Mouse (Mus musculus) MEL (cell line): ENCODE data around the gene Slc25a19. TPM values are rescaled to one million over a fixed set of nuclear protein-coding genes. Genes with fewer than 3 reads are reported as not detected.

ENCODE experiments used
- DNase-seq: peaks from one replicate; pipeline ENCODE4 v3.0.0; 2011; ENCODE audit warnings: low read depth, low spot score
- H3K27ac ChIP-seq: 2 replicates; pipeline ENCODE4 v1.5.1; 2012; ENCODE audit warnings: low read depth, mild to moderate bottlenecking, control low read depth, low read length, moderate library complexity; ENCODE audit not compliant: control insufficient read depth
- H3K27me3 ChIP-seq, 2 experiments: fragments of 150-350 bp in 1 of 2; sonication (generic) in 1 of 2; 2 replicates each; pipeline ENCODE4 v1.6.1; 2012; ENCODE audit warnings: low read length in 2 of 2, mild to moderate bottlenecking in 2 of 2, improper control_type of control experiment in 1 of 2, moderate library complexity in 1 of 2; ENCODE audit not compliant: insufficient read depth in 2 of 2, control insufficient read depth in 1 of 2
- H3K36me3 ChIP-seq, 2 experiments: 2 replicates each; pipeline ENCODE4 v1.6.1; 2012 to 2014; ENCODE audit warnings: low read length in 2 of 2, improper control_type of control experiment in 1 of 2, inconsistent platforms in 1 of 2, mild to moderate bottlenecking in 1 of 2; ENCODE audit not compliant: insufficient read depth in 2 of 2, control insufficient read depth in 1 of 2
- H3K4me1 ChIP-seq, 2 experiments: fragments of 150-350 bp in 1 of 2; sonication (generic) in 1 of 2; 2 replicates each; pipeline ENCODE4 v1.6.1; 2012; ENCODE audit warnings: low read length in 2 of 2, improper control_type of control experiment in 1 of 2, mild to moderate bottlenecking in 1 of 2; ENCODE audit not compliant: insufficient read depth in 2 of 2, control insufficient read depth in 1 of 2
- H3K4me3 ChIP-seq, 2 experiments: fragments of 150-350 bp in 1 of 2; sonication (generic) in 1 of 2; 2 replicates each; pipeline ENCODE4 v1.5.1; 2012; ENCODE audit warnings: low read depth in 2 of 2, low read length in 2 of 2, mild to moderate bottlenecking in 2 of 2, moderate library complexity in 2 of 2, control low read depth in 1 of 2, improper control_type of control experiment in 1 of 2; ENCODE audit not compliant: control insufficient read depth in 1 of 2, insufficient read depth in 1 of 2
- H3K79me2 ChIP-seq: 2 replicates; pipeline ENCODE4 v1.6.1; 2012; ENCODE audit warnings: mild to moderate bottlenecking, low read length, moderate library complexity; ENCODE audit not compliant: control insufficient read depth, poor library complexity, insufficient read depth
- H3K9ac ChIP-seq: 2 replicates; pipeline ENCODE4 v1.6.1; 2012; ENCODE audit warnings: low read depth, mild to moderate bottlenecking, control low read depth, low read length, moderate library complexity; ENCODE audit not compliant: control insufficient read depth, poor library complexity, severe bottlenecking
- H3K9me3 ChIP-seq: fragments of 150-350 bp; sonication (generic); replicated peaks from 2 replicates; pipeline ENCODE4 v1.6.1; 2012; ENCODE audit warnings: mild to moderate bottlenecking, low read length, improper control_type of control experiment, moderate library complexity; ENCODE audit not compliant: insufficient read depth
- CHD1 ChIP-seq: IDR thresholded peaks from 2 replicates; pipeline ENCODE4 v1.6.1; 2012; ENCODE audit warnings: low read depth, mild to moderate bottlenecking, inconsistent platforms, low read length, improper control_type of control experiment
- E2F4 ChIP-seq: IDR thresholded peaks from 2 replicates; pipeline ENCODE4 v1.6.1; 2011; ENCODE audit warnings: low read depth, low read length, improper control_type of control experiment, borderline replicate concordance
- ELF1 ChIP-seq: IDR thresholded peaks from 2 replicates; pipeline ENCODE4 v1.6.1; 2014; ENCODE audit warnings: low read depth, mild to moderate bottlenecking, inconsistent platforms, low read length, improper control_type of control experiment, moderate library complexity
- GABPA ChIP-seq: IDR thresholded peaks from 2 replicates; pipeline ENCODE4 v1.6.1; 2012; ENCODE audit warnings: low read depth, mild to moderate bottlenecking, inconsistent platforms, low read length, improper control_type of control experiment, moderate library complexity
- GATA1 ChIP-seq: IDR thresholded peaks from 2 replicates; pipeline ENCODE4 v1.6.1; 2011; ENCODE audit warnings: low read depth, low read length, improper control_type of control experiment
- MAX ChIP-seq: IDR thresholded peaks from 2 replicates; pipeline ENCODE4 v1.6.1; 2011; ENCODE audit warnings: low read length, improper control_type of control experiment
- MEF2A ChIP-seq: IDR thresholded peaks from 2 replicates; pipeline ENCODE4 v1.6.1; 2014; ENCODE audit warnings: low read depth, mild to moderate bottlenecking, inconsistent platforms, low read length, improper control_type of control experiment; ENCODE audit not compliant: poor library complexity, insufficient replicate concordance, severe bottlenecking; ENCODE audit errors: extremely low read depth
- MXI1 ChIP-seq: IDR thresholded peaks from 2 replicates; pipeline ENCODE4 v1.6.1; 2011; ENCODE audit warnings: mild to moderate bottlenecking, low read depth, low read length, improper control_type of control experiment
- NRF1 ChIP-seq: IDR thresholded peaks from 2 replicates; pipeline ENCODE4 v1.6.1; 2014; ENCODE audit warnings: low read depth, mild to moderate bottlenecking, inconsistent platforms, low read length, improper control_type of control experiment, moderate library complexity; ENCODE audit not compliant: poor library complexity, insufficient read depth, severe bottlenecking
- POLR2A ChIP-seq, 2 experiments: IDR thresholded peaks; 2 replicates each; pipeline ENCODE4 v1.6.1; 2011 to 2012; ENCODE audit warnings: low read length in 2 of 2, mild to moderate bottlenecking in 2 of 2, control low read depth in 1 of 2, improper control_type of control experiment in 1 of 2, low read depth in 1 of 2, moderate library complexity in 1 of 2; ENCODE audit not compliant: control insufficient read depth in 1 of 2, insufficient read depth in 1 of 2, poor library complexity in 1 of 2
- POLR2AphosphoS2 ChIP-seq: IDR thresholded peaks from 2 replicates; pipeline ENCODE4 v1.6.1; 2011; ENCODE audit warnings: low read length, improper control_type of control experiment
- POLR2AphosphoS5 ChIP-seq: IDR thresholded peaks from 2 replicates; pipeline ENCODE4 v1.6.1; 2012; ENCODE audit warnings: low read depth, borderline replicate concordance, mild to moderate bottlenecking, inconsistent platforms, low read length, moderate library complexity, mixed read lengths
- RAD21 ChIP-seq: IDR thresholded peaks from 2 replicates; pipeline ENCODE4 v1.6.1; 2011; ENCODE audit warnings: mild to moderate bottlenecking, low read depth, low read length, improper control_type of control experiment
- SIN3A ChIP-seq: IDR thresholded peaks from 2 replicates; pipeline ENCODE4 v1.6.1; 2012; ENCODE audit warnings: low read length, improper control_type of control experiment, inconsistent platforms
- TBP ChIP-seq: IDR thresholded peaks from 2 replicates; pipeline ENCODE4 v1.8.0; 2011; ENCODE audit warnings: low read depth, low read length, improper control_type of control experiment
- UBTF ChIP-seq: IDR thresholded peaks from 2 replicates; pipeline ENCODE4 v1.6.1; 2012; ENCODE audit warnings: low read depth, mild to moderate bottlenecking, inconsistent platforms, low read length, improper control_type of control experiment, moderate library complexity, borderline replicate concordance; ENCODE audit not compliant: insufficient read depth
- USF2 ChIP-seq, 2 experiments: IDR thresholded peaks; 2 replicates each; pipeline ENCODE4 v1.6.1; 2011 to 2012; ENCODE audit warnings: improper control_type of control experiment in 2 of 2, low read length in 2 of 2, borderline replicate concordance in 1 of 2, inconsistent platforms in 1 of 2, low read depth in 1 of 2, mild to moderate bottlenecking in 1 of 2; ENCODE audit not compliant: insufficient read depth in 1 of 2
- ZC3H11A ChIP-seq: IDR thresholded peaks from 2 replicates; pipeline ENCODE4 v1.6.1; 2012; ENCODE audit warnings: low read depth, mild to moderate bottlenecking, inconsistent platforms, low read length, improper control_type of control experiment
- ZNF384 ChIP-seq: IDR thresholded peaks from 2 replicates; pipeline ENCODE4 v1.6.1; 2012; ENCODE audit warnings: low read depth, mild to moderate bottlenecking, inconsistent platforms, low read length, improper control_type of control experiment
- polyA plus RNA-seq, 2 experiments: library from polyadenylated mRNA; stranded (reverse) in 1 of 2; unstranded in 1 of 2; fragments of >175 nt in 1 of 2; fragments of >200 nt in 1 of 2; gene quantifications; 2 replicates each; pipeline versions ENCODE4 v1.2.1 to v1.2.4; 2012; ENCODE audit warnings: low replicate concordance in 2 of 2, low read depth in 1 of 2; ENCODE audit not compliant: insufficient read length in 2 of 2, insufficient read depth in 1 of 2, missing spikeins in 1 of 2
- total RNA-seq: library from RNA; depleted of rRNA; stranded (reverse); fragments of 300-350 nt; gene quantifications from 2 replicates; pipeline ENCODE4 v1.2.3, GENCODE M21; 2012

The Slc25a19 gene
- total and polyA plus RNA-seq, 3 experiments, result 35.3 to 43.1 TPM; not detected in 1

DNA sequence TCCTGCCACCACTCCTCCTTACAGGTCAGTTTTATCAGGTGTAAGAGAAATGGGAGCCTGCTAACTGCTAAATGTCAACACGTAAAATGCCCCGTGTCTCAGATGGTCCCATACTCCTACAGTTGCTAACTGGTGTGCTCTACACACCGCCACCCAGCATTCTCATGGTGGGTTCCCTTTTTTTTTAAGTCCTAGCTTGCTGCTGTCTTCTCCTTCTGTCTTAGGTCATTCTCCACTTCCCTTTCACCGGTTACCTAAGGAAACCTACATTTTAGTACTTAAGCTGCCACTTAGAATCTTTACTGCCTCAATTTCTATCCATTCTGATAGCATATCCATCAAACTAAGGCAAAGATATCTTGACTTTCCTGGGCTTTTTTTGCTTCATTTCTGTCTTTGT is 26.9 kb downstream of the Slc25a19 start:
- no peaks in the 10 kb centered on the region for H3K9me3 ChIP-seq
- no peaks in the 10 kb centered on the region for H3K27me3 ChIP-seq
- no peak for TF ChIP-seq USF2 (IDR thresholded peaks at IDR 0.05; ENCODE audit: borderline replicate concordance in 1 of 2, insufficient read depth in 1 of 2, low read depth in 1 of 2, low read length in 2 of 2)
- 0 out of 2 replicates have a peak, but pooled peaks have one; percentile 42 for TF ChIP-seq MXI1
- no peak for TF ChIP-seq RAD21
- no peak for TF ChIP-seq GATA1
- no peak for TF ChIP-seq UBTF
- TF ChIP-seq MAX, result 0 out of 2 replicates have a peak, but pooled peaks have one; percentile 6
- TF ChIP-seq TBP, result no peak
- TF ChIP-seq POLR2A (IDR thresholded peaks at IDR 0.05; ENCODE audit: control insufficient read depth in 1 of 2, insufficient read depth in 1 of 2, low read depth in 1 of 2, low read length in 2 of 2, poor library complexity in 1 of 2), result no peak
- TF ChIP-seq SIN3A, result peak; percentile 32; the same call in 1 of the 2 replicates
- no peak for TF ChIP-seq ELF1
- no peak for TF ChIP-seq E2F4
- no peak for TF ChIP-seq ZC3H11A
- no peak for TF ChIP-seq POLR2AphosphoS5
- TF ChIP-seq GABPA, result no peak
- TF ChIP-seq ZNF384, result peak; percentile 90
- no peak for TF ChIP-seq MEF2A
- peak overlapping the region in 1 of 2 experiments; percentile 13; a peak in 1 of 4 replicates for H3K4me3 ChIP-seq
- H3K36me3 ChIP-seq, result peaks cover 9 to 38% of the 10 kb centered on the region in 2 experiments
- peak; percentile 87 for DNase-seq
- peak overlapping the region; percentile 35 for H3K27ac ChIP-seq
- peak overlapping the region; percentile 28 for H3K9ac ChIP-seq
- peaks cover 84% of the 10 kb centered on the region for H3K79me2 ChIP-seq
- H3K4me1 ChIP-seq, result peaks cover 9 to 42% of the 10 kb centered on the region in 2 experiments

DNA sequence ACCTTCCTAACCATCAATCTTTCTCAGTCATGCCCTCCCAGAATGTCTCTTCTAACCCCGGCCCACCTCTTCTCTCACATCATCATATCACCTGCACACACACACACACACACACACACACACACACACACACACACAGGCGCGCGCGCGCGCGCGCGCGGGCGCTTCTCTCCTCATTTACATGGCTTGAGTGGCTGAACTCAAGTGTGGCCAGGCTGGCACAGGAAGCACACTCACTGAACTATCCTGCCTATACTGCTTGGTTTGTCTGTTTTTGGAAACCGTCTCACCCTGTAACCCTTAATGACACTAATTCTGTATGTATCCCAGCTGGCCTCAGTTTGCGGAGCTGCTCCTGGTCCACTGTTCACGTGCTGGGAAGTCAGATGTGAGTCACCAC is 27.4 kb downstream of the Slc25a19 start:
- Histone ChIP-seq H3K9ac (peak overlapping the region; percentile 28), H3K4me1 (peaks cover 9 to 41% of the 10 kb centered on the region in 2 experiments), H3K79me2 (peaks cover 81% of the 10 kb centered on the region), H3K4me3 (no peak overlapping the region), H3K27ac (peak overlapping the region; percentile 35; the same call in 1 of the 2 replicates), H3K36me3 (peaks cover 9 to 37% of the 10 kb centered on the region in 2 experiments), H3K27me3 (no peaks in the 10 kb centered on the region), H3K9me3 (no peaks in the 10 kb centered on the region)
- DNase-seq, result no peak
- TF ChIP-seq NRF1, result no peak
- TF ChIP-seq MAX, result no peak
- no peak for TF ChIP-seq SIN3A
- TF ChIP-seq CHD1, result no peak
- TF ChIP-seq POLR2AphosphoS2, result peak; percentile 35; the same call in 1 of the 2 replicates
